Mouse (Mus musculus) kidney, postnatal 25 days (tissue): ENCODE data around the gene Slit3.

Source experiments
- DNase-seq, 2 experiments: peaks; one replicate each; pipeline ENCODE4 v3.0.0; 2021; ENCODE audit warnings: mixed read lengths in 2 of 2

The Slit3 gene

DNA sequence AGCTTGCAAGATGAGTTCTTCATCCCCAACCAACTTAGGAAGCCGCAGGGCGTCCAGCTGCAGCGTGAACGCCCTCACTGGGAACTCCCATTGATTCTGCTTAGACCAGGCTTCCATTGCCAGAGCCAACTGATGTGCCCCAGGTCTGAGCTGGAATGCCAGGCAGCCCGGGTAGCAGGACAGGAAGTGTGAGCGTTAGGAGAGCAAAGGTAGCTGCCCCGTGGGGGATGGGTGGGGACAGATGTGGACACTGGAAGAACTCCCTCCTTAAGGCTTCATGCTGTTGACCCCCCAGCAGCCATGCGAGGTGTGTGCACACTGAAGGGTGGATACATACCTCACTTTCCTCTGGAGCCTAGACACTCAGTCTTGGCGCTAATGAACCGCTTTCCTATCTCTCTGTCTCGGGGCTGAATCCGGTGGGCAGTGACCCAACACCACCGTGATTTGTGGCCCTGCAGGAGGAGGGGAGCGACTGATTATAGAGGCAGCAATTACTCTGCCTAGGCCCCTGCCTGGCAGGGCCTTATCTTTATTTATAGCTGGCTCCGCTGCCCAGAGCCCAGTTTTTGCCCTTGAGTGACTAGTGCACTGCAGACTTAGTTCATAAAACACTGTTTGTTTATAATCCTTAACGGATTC, 157.2 kb downstream of the Slit3 start:
- peak; percentile 34 to 59 for DNase-seq

DNA sequence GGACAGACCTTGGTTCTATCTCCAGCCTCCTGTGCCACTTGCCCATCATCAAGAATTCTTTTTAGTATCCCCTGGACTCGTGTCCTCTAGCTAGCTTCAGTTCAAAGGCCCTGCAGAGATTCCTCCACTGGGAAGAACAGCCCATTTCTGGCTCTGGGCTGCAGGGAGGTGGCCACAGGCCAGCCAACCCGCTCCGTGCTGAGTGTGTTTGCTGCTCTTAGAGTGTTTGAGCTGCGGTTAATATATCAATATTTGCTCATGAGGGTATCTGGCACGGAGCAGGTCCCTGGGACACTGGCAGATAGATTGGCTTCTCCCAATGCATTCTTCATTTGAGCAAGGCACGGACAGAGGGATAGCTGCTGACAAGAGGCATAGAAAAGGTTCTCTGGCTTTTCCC, 159.8 kb downstream of the Slit3 start:
- DNase-seq, result no peak

DNA sequence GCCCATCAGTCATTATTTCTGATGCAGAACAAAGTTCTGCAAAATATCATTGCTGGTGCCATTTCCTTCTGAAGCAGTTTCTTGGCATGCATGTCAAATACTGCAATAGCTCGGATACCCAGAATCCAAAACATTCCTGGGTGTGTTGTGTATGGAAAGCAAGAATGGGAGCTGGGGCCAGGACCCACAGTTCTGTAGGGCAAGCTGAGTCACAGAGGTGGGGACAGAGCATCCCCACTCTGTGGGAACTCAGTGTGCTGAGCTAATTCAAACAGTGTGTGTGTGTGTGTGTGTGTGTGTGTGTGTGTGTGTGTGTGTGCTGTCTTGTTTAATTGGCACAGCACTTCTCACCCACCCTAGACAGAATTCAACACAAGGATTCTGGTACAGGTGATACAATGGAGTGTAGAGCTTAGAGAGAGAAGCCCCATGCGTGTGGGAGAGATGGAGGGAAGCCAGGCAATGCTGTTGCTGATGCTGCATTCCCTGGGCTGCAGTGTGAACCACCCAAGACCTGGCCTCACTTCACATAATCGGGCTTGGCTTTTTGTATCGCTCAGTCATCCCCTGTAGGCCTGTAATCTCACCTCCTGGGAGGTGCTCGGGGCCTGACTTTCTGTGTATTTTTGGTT, 161.1 kb downstream of the Slit3 start:
- DNase-seq, result no peak

DNA sequence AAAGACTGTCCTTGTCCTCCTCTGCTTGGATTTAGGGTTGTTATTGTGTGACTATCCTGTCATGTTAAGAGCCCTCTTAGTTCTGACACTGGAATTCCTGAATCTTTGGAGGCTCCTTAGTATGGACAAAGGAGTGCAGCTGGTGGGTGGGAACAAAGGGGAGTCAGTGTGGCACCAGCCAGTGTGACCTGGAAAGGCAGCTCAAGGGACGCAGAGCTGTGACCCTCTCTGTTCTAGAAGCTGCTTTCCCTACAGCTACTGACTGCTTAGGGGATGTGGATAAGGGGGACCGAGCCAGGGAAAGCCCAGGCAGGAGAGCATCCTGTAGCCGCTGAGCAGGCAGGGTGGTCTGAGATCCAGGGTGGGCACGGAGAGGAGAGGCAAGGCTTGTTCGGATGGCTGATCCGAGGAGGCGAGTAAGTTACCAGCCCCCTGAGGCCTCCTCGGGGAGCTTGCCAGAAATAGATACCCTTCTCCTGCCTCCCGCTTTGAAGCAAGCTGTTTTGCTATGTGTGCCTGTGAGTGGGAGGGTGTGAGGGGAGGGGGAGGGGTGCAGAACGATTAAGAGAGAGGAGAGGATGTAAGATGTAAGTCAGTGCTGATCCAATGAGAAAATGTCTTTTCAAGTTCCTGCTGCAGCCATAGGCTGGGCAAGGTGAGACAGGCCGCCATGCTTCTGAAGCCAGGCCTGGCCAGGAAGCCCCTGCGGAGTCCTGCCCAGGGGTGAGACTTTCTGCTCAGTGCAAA, 162.0 kb downstream of the Slit3 start:
- no peak for DNase-seq

DNA sequence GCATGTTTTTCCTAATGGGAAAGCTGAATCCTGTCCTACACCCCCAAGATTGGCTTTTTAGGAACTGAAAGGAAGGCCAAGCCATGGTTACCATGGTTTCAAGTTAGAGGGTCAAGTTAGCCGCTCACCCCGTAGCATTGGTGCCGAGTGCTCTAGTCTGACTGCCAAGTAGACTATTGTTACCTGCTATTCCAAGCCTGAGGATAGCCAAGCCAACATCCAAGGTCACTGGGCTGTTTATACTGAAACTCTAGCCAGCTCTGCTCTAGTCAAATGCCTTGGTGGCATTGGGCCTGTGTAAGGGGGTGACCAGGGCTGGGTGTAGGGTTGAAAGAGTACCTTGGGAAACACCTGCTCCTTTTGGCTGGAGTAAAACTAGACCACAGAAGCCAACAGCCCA, 162.7 kb downstream of the Slit3 start:
- peak in 1 of 2 experiments; percentile 36 for DNase-seq

GRCm38 (mm10) chr11:35286578-35287390, 165.8 kb downstream of the Slit3 start:
- no peak for DNase-seq

GRCm38 (mm10) chr11:35288056-35288455, 167.0 kb downstream of the Slit3 start:
- no peak for DNase-seq

DNA sequence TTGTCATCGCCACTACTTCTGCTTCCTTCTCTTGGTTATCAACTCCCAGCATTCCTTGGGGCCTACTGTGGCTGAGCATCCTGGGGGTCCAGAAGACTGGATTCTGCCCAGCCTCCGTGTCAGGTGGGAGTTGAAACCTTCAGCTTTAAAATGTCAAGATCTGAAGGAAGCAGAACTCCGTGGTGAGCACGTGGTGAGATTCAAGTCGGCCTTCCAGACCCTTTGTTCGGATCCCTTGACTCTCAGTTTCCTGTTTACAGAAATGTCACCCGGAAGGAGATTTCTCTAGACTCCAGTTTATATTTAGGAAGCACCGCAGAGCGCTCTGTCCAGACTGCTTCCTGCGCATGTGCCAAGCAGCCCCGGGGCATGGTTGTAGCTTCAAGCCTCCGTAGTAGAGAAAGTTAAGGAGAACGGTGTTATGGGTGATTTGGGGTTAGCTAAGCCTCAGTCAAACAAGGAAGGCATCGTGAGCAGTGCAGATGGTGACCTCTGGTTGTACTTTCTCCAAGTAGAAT, 167.8 kb downstream of the Slit3 start:
- peak in 1 of 2 experiments; percentile 14 for DNase-seq

DNA sequence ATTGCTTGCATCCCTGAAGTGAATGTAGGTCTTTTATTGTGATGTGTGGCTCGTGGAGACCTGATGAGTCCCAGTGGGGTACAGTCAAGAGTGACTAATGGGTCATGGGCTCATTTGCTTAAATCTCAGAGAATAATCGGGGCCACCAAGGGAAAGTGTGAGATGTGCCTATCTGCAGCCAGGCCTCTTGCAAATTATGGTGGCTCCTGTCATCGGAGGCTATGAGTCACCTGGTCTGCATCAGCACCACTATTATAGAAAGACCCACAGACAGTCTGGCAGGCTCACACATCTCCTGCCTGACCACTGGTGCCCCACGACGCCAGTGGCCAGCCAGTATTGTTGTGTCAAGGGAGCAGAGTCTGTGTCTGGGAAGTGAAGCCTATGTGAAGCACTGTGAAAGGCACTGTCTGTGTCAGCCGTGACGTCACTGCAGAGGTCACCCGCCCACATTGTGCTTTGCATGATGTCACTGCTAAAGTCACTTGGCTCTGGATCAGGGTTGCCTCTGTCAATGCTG, 171.3 kb downstream of the Slit3 start:
- DNase-seq, result no peak

GRCm38 (mm10) chr11:35293197-35293596, 172.2 kb downstream of the Slit3 start:
- DNase-seq, result no peak

DNA sequence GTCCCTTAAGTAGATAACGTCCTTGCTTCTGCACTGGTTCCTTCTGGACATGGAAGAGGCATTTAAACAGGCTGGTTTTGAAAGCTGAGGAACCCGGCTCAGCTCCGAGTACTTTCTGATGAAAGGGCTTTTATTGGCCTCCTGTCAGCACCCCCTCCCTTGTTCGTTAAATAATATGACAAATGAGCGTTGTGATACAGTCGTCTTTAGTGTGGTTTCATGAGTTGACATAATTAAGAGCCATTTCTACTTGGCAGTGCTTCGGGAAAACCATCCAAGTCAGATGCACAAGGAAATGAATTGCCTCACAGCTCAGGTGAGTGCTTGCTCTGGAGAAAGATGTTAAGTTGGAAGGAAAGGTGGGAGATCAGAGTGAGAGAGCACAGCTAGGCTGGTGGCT, 173.6 kb downstream of the Slit3 start:
- no peak for DNase-seq

DNA sequence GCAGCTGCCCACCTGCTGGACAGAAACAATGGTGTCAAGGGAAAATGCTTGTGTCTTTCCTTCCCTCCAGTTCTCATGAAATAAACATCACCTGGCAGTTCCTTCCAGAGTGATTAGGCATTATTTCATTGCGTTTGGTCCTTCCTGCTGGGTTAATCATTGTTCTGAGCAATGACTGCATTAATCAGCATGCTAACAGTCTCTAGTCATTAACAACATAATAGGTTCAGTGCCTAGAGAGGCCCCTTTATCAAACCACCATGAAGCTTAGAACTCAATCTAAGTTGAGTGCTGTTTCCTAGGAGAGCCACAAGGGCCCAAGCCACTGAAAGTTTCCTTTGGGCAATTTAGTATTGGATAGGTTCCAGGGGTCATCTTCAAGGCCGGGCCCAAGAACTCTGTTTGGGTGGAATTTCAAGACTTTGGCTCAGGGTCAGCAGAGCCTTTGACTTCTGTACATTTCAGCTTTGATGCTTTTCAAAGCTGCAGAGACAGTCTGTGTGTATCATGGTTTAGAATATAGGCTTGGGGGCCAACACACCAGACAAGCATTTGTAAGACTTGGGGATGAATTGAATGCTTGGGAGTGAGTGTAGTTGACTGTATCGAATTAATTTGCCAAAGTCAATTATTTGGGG, 174.3 kb downstream of the Slit3 start:
- no peak for DNase-seq

DNA sequence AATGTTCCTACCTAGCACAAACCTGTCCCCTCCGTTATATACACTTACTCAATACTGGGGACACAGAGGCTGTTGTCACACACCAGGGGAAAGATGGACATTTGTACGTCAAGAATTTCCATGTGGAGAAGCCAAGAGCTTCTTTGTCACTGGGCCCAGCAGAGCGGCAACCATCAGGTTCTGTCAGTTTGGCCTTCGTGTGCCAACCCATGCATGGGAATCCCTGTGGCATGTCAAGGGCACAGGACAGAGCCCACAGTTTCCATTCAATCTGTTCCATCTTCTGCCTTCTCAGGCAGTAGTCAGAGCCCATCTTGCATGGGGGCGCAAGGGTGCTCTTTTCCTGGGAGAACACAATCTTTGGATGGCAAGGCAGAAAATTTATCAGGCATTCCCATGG, 175.8 kb downstream of the Slit3 start:
- DNase-seq, result no peak

GRCm38 (mm10) chr11:35297319-35297718, 176.3 kb downstream of the Slit3 start:
- DNase-seq, result peak; percentile 80 to 86

DNA sequence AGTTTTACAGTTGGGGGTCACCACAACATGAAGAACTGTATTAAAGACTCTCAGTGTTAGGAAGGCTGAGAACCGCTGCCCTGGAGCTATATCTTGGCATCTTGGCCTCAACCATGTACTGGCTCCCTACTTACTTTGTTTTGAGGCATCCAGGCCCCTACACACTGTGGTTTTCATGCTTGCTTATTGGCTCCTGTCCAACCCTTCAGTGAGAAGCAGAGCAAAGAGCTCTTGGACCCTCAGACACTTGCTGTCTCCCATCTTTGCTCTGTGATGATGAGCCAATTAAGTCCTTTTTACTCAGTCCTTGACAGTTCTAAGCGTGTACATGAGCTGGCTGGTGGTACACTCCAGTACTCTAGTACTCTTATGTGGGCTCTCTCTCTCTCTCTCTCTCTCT, 177.5 kb downstream of the Slit3 start:
- no peak for DNase-seq

GRCm38 (mm10) chr11:35299857-35300375, 178.9 kb downstream of the Slit3 start:
- DNase-seq, result no peak

DNA sequence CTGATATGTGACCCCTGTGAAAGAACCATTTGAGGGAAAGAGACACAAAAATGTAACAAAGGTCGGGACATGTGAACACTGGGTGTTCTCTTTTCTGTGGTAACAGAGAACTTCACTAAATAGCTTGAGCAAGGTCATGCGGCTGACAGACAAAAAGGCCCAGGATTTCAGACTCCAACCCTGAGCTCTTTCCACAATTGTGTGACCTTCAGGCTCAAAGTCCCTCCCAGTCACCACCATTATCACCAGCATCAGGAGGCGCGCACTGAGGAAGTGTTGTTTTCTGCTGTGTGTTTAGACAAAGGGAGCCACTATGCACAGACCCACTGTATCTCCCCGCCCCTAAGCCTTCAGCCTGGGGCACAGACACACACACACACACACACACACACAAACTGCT, 181.2 kb downstream of the Slit3 start:
- DNase-seq, result no peak

DNA sequence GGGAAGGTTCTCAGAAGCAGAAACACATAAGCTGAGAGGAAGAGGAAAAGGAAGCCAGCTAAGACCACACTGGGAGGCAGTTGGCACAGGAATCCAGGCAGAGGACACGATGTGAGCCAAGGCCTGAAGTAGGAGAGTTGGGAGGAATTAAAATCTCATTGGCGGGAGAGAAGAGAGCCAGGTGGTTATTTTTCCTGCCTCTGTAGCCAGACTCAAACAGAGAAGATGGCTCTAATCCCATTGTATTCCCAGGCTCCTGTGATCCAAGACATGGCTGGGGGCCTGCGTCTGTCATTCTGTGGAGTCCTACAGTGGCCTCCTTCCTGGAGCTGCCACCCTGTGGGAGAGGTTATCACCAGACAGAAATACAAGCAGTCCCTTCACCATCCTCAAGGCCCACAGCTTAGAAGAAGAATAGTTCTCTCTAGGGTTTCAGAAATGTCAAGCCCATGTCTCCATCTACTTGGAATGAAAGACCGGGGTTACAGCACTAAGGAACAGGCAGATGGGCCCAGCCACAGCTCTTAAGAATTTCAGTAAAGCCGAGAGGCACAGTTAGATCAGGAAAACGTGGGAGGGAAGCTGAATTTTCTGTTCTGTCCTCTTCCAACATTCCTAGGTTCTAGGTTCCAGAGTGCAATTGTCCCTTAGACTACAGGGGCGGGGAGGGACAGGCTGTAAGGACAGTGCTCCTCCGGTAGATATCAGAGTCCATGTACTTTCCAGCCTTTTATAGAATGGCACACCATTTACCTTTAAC, 183.4 kb downstream of the Slit3 start:
- DNase-seq, result no peak

- no peak for DNase-seq
Observed at GRCm38 (mm10) chr11:35305111-35305510, 184.1 kb downstream of the Slit3 start.

- no peak for DNase-seq
Observed at GRCm38 (mm10) chr11:35305910-35306309, 184.9 kb downstream of the Slit3 start.

DNA sequence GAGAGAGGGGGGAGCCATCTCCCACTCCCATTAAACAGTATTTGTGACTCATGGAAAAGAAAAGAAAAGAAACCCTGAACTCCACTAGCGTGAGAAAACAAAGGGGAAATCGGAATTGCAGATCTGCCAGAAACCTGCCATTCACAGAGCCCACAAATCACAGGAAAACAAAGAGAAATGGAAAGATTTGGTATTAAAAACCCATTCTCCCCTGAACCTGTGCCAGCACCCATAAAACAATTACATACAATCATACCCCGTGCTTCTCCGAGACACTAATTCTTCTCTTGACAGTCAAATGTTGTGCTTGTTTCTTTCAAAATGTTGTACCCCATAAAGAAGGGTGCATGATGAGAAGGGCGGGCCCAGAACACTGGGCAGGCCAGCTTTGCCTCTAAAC, 185.9 kb downstream of the Slit3 start:
- no peak for DNase-seq
